Mouse (Mus musculus): Measurements from ENCODE around the gene Exoc3l4.

DNA sequence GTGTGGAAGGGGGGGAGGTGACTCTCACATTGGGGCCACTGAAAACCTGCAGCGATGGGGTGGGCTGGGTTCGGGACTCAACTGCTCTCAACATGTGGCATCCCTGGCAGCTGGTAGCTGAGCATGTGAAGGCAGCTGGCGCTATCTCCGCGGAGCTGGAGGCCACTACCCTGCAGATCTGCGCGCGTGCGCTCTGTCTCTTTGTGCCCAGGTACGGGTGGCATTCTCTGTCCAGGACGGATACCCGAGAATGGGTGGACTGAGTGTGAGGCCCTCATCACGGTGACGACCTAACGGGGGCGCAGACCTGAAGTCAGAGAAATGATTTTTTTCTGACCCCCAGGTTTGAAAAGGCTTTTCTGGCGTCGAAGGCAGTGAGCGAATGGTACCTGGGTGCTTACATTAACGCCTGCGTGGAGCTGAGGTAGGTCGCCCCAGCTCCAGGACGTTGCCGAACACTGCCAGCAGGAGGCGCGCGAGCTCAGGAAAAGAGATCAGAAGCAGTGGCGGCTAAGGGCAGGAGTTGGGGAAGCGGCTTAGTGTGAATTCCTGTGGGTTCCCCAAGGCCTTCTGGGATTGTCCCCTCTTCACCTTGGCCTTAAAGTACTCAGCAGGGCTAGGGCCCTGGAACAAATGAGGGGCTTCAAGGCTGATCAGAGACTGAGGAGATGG lies 9.1 kb downstream of the Exoc3l4 start:
- TF ChIP-seq GATA1 (IDR thresholded peaks at IDR 0.05; ENCODE audit: low read length) (no peak), TAL1 (IDR thresholded peaks at IDR 0.05; ENCODE audit: low read length) (no peak)

Measured in erythroblast, embryonic 14.5 days (primary cell).